Mouse (Mus musculus) right cerebral cortex, postnatal 14 days (tissue): Measurements from ENCODE around the gene Fcrls.

ENCODE experiments used
- DNase-seq: peaks from one replicate; pipeline ENCODE4 v3.0.0; 2022

Fcrls gene

DNA sequence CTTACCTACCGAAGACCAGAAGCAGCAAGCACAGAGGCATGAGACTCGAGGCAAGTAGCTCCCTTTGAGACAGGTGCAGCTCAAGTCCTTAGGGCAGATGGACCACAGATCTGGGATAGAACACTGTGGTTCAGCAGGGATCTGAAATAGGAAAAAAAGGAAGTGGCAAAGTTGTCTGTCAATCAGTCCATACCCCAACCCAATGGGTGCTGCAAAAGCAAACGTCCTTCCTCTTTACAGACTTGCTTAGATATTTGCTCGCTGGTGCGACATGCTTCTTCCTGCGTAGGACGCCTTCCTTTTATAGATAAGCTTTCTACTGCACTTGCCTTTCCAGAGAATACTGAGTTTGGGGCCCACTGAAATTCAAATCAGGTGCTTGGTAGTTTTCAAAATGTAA is at the start of gene Fcrls:
TSS of gene Fcrls (minus strand) at position 303 of the 400 bp plus-strand sequence.
- DNase-seq, result no peak

GRCm38 (mm10) chr3:87309922-87310321 is 46.4 kb upstream of the Fcrls start:
- DNase-seq, result no peak

DNA sequence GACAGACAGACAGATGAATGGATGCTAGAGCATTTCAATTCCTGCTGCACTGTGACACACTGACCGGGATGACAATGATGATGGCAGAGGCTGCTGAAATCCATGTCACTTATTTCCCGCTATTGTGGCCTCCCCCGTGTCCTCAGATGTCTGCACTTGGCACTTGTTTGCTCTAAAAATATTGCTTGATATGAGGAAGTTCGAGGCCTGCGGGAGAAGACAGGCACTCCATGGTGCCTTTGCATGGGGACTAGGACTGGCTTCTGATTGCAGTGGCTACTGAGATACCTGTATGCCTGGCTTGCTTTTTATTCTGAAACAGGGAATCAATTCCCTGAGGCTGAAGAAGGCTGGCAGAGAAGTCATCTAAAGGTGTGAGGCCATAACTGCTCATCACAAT is 36.4 kb upstream of the Fcrls start:
- no peak for DNase-seq

GRCm38 (mm10) chr3:87274372-87274771 is 10.8 kb upstream of the Fcrls start:
- DNase-seq, result no peak

- no peak for DNase-seq
These were observed 3.0 kb upstream of the Fcrls start for GRCm38 (mm10) chr3:87266581-87266980.

GRCm38 (mm10) chr3:87255239-87255638 is 8.3 kb downstream of the Fcrls start:
- DNase-seq, result no peak

GRCm38 (mm10) chr3:87249571-87249970 is 14.0 kb downstream of the Fcrls start:
- no peak for DNase-seq

DNA sequence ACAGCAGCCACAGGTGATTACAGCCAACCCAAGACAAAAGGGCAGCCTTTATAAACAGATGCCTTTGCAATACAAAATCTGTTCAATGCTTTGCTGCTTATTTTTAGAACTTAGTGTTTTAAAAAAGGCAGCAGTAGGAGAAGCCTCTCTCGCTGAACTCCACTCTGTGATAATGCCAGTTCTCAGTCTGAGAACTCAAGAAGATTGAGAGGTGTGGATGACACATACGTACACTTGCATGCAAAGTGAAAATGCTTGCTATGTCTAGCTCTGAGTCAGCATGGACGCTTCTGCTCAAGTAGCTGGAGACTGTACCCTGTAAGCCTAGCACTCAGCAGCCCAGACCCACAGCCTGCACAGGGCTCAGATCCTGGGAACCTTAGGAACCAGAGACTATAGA is 16.2 kb downstream of the Fcrls start:
- DNase-seq, result no peak

DNA sequence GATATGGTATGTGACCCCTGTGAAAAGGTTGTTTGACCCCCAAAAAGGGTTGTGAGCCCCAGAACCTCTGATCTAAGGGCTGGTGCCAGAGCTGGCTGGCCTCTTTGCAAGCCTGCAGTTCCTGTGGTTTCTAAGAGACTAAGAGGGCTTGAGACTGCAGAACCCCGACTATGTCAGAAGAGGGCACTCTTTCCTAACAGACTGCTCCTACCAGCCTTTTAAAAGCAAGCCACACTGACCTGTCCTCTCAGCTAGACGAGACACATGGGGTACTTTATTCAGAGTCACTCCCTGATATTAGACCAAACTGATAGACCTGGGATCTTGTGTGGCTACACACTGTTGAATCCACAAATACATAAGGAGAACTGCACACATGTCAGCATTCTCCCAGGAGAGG is 19.9 kb downstream of the Fcrls start:
- DNase-seq, result peak; percentile 15

DNA sequence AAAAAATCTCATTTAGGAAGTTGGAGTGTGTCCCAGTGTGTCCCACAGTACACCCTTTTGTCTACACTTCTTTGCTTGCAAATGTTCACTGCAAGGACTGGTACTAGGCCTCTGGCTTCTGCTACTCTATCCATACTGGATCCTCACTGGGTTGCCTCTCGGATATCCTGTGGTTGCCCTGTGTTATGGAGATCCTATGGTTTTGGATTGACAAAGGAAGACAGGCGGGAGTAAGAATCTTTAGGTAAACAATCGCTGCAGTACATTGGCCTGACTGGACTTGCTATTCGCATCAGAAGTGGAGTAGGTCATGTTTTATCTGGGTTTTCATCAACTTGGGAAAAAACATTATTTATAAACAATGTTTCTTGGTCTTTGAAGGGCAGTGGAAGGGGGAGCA is 22.6 kb downstream of the Fcrls start:
- no peak for DNase-seq

GRCm38 (mm10) chr3:87223636-87224035 is 39.9 kb downstream of the Fcrls start:
- no peak for DNase-seq

GRCm38 (mm10) chr3:87222346-87222745 is 41.2 kb downstream of the Fcrls start:
- no peak for DNase-seq

GRCm38 (mm10) chr3:87215176-87215575 is 48.4 kb downstream of the Fcrls start:
- DNase-seq, result no peak

DNA sequence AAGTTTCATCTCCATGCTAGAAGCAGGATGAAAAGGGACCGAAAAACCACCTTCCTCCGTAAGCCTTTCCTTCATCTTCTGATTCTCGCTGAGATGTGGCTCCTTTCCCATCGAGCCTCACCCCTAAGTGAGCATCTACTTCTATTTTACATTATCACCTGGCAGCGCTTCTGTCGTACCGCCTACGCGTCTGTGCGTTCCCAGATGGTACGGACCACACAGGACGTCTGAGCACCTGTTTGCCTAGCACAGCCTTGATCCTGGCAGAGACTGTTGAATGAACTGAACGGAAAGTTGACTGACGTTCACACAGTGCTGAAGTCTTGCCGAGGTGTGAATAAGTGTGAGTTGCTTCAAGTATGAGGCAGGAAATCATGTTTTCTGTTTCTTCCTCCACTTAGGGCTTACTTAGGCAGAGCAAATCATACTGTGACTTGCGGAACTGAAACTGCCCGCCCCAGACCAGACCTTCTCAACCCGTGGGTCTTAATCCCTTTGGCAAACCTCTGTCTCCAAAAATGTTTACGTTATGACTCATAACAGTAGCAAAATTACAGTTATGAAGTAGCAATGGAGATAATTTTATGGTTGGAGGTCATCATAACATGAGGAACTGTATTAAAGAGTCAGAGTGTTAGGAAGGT is 49.2 kb downstream of the Fcrls start:
- peak; percentile 16 for DNase-seq

DNA sequence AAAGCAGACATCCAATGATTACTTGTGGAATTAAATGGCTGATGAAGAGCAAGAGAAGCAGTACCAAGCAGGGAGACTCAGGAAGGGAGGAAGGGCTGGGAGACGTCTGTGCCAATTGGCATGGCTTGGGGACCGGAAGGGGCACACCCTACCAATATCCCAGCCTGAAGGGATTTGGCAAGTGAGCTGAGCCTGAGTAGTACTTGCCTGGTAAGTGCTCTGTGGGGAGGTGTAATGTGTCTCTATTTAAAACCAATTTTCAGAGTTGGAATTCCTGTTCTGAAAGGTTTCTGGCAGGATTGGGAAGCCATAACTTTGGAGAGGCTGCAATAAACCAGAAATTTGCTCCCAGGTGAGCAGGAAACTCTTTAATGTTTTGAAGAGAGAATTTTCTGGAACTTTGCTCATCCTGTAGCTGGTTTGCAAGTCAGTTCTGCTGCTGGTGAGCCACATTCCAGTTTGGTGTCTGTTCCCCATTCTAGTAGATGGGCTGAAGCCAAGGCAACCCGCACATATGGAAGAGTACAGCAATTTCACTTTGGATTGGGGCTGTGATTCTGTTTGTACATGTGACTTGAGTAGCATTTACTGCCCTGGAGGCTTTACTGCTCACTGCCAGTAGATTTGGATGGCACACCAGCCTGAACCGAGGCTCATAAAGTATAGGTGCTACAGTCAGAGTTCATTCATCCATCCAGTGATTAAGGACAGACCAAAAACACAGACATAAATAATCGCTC is 57.0 kb downstream of the Fcrls start:
- no peak for DNase-seq
